Mouse (Mus musculus) lung, postnatal 10 days (tissue): ENCODE results near the gene Hpcal1.

Experiments
- DNase-seq: peaks from one replicate; pipeline ENCODE4 v3.0.0; 2021

Hpcal1 gene

DNA sequence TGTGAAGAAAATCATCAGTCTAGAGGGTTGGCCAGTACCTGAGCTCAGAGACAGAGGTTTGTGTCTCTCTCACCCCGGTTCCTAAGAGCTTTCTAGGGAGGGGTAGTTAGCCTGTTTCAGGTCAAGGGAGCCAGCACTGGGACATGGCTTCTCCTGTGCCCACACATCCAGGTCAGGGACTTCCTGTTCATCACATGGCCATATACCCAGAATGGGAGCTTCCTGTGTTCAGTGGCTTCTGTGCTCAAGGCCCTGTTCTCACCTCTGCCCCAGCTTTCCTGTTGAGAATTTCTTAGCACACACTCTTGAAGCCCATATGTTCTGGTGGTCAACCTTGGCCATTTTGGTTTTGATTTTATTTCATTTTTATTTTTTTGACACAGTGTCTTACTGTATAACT lies 26.6 kb downstream of the Hpcal1 start:
- no peak for DNase-seq

DNA sequence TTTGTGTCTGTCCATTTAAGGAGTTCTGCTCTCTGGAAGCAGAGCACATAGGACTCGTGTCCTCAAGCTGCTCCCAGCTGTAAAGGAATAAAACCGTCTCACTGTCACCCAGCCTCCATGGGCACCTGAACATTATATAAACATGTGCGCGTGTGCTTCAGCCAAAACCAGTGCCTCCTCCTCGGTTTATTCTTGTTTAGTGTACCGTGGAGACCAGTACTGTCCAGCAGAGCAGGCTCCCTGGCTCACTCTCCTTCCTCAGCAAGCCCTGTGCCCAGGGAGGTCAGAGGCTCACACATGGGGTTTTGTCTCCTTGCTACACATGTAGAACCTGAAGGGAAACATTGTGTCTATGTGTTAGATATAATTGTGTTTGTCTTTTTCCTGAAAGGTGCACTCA lies 27.5 kb downstream of the Hpcal1 start:
- no peak for DNase-seq

GRCm38 (mm10) chr12:17721058-17721457 lies 30.4 kb downstream of the Hpcal1 start:
- DNase-seq, result no peak

- no peak for DNase-seq
These were observed 32.0 kb downstream of the Hpcal1 start for GRCm38 (mm10) chr12:17722452-17723181.

- DNase-seq, result no peak
These were observed 32.5 kb downstream of the Hpcal1 start for GRCm38 (mm10) chr12:17723182-17723570.

GRCm38 (mm10) chr12:17723999-17724398 lies 33.3 kb downstream of the Hpcal1 start:
- no peak for DNase-seq

- no peak for DNase-seq
These were observed 33.9 kb downstream of the Hpcal1 start for GRCm38 (mm10) chr12:17724412-17725090.

- DNase-seq, result no peak
These were observed 34.9 kb downstream of the Hpcal1 start for GRCm38 (mm10) chr12:17725592-17725991.

- no peak for DNase-seq
These were observed 36.1 kb downstream of the Hpcal1 start for GRCm38 (mm10) chr12:17726576-17727320.

GRCm38 (mm10) chr12:17727676-17728339 lies 37.2 kb downstream of the Hpcal1 start:
- peak; percentile 75 for DNase-seq

- DNase-seq, result peak; percentile 87
These were observed 38.7 kb downstream of the Hpcal1 start for GRCm38 (mm10) chr12:17729211-17729900.

- DNase-seq, result no peak
These were observed 41.4 kb downstream of the Hpcal1 start for GRCm38 (mm10) chr12:17732006-17732405.

DNA sequence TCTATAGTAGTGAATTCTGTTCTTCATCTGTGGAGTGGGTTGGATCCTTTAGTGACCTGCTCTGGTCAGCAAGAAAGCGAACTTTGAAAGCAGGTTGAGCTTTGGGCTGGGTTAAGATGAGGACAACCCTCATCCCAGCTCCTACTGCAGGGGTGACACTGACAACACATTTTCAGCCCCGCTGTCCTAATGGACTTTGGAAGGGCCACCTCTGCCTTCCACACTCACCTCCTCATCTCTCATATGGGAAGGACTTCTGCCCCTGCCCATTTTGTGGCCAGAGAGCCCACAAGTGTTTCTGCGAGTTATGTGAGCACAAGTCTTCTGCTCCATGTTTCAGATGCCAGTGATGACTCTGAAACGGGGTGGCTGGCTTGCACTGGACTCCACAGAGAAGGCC lies 41.9 kb downstream of the Hpcal1 start:
- DNase-seq, result no peak

DNA sequence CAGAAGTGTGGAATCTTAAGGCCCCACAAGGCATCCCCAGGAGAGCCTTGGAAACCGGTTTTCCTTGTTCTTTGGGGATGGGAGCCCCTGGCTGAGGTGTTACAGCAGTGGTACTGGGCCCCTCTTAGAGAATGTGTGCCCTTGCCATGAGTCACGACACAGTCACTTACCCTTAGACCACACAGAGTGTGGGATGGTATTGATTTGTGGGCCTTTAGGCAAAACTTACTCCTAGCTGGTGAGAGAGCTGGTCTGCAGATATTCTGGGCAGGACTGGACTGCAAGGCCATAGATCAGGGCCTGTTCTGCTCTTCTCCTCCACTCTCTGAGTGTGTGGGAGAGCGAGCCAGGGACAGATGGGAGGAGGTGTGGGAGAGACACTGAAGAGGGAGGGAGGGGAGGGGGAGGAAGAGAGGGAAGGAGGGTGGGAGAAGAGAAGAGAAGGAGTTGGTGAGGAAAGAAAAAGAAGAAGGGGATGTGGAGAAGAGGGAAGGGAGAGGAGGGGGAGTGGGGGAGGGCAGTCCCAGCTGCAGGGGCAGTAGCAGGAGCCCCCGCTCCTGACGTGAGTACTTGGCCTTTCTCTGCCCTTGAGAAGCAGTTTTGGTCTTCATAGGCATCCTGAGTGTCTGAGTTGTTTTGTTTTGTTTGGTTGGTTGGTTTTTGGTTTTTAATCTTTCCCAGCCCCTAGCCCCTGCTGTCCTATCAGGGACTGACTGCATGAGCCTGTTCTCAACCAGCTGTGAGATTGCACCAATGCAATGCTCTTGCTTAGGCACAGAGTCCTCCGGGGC lies 42.7 kb downstream of the Hpcal1 start:
- DNase-seq, result peak; percentile 53

GRCm38 (mm10) chr12:17736396-17736795 lies 45.7 kb downstream of the Hpcal1 start:
- no peak for DNase-seq

GRCm38 (mm10) chr12:17736859-17737577 lies 46.4 kb downstream of the Hpcal1 start:
- no peak for DNase-seq

DNA sequence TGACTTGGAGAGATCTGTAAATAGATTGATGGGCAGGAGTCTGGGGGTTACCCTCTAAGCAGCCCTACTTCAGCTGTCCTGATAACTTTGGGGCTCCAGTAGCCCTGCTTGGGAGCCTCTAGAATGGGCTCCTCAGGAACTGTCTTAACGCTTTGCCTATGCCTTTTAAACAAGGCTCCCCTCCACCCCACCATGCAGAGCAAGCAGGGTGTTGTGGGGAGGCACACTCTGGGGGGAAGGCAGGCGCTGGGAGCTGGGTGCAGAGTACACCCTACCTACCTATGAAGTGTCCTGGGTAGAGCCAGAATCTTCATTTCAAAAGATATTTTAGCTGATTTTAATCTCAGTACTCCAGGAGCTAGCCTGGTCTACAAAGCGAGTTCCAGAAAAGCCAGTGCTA lies 47.2 kb downstream of the Hpcal1 start:
- DNase-seq, result no peak

DNA sequence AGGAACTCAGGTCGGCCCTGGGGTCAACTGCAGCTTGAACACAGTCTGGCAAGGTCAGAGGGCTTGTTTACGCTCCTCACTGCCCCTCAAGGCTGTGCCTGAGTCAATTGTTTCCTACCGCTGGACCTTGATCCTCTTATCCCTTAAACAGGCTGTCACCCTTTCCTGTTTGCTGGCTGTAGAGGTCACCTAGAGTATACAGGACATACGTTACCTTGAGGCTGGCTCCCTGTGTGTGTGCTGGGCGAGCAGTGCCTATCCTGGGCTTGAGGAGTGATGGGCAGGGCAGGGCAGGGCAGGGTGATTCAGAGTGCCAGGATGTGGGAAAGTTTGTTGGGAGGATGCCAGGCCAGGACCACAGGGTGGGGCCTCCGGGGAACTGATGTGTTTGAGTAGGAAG lies 47.8 kb downstream of the Hpcal1 start:
- DNase-seq, result peak; percentile 70

GRCm38 (mm10) chr12:17740226-17740625 lies 49.6 kb downstream of the Hpcal1 start:
- no peak for DNase-seq

- DNase-seq, result peak; percentile 78
These were observed 51.1 kb downstream of the Hpcal1 start for GRCm38 (mm10) chr12:17741637-17742364.
